ENCODE assay signal across 20 mouse cellular contexts in genomic region chr7:113591084-113591483, GRCm38 (mm10).
A peak's percentile ranks its signal among the peaks of the same experiment; 100 is the strongest.
DNase-seq lines count a peak whose midpoint lies in the region; ATAC-seq and TF ChIP-seq lines count a peak whose summit lies in the region.
"Had no signal": no experiment of that assay in that cellular context is flagged by ENCODE, and none has a peak within 500 bp of the region (broad histone marks: within the 10 kb centered on the region; RNA-seq: fewer than 3 reads in every experiment).

No protein-coding gene starts in this region.

- no peaks in the 10 kb centered on the region for H3K9me3 ChIP-seq in intestine, postnatal 0 days (ENCODE audit: control insufficient read depth)
- no peaks in the 10 kb centered on the region for H3K9me3 ChIP-seq in hindbrain, postnatal 0 days (ENCODE audit: low read length)
- H3K9me3 ChIP-seq: neural tube, embryonic 12.5 days had no signal

- peak; percentile 75 for ATAC-seq in Patski
- peak; percentile 47 for ATAC-seq in intestine, postnatal 0 days
- ATAC-seq in hindbrain, postnatal 0 days, result no peak
- ATAC-seq: CD4-positive, CD25-positive, alpha-beta regulatory T cell, adult 4 months; midbrain, embryonic 16.5 days had no signal

- H3K36me3 ChIP-seq in intestine, postnatal 0 days (ENCODE audit: control insufficient read depth, insufficient read depth), result no peaks in the 10 kb centered on the region
- no peaks in the 10 kb centered on the region for H3K36me3 ChIP-seq in hindbrain, postnatal 0 days (ENCODE audit: insufficient read depth, low read length)
- H3K36me3 ChIP-seq: neural tube, embryonic 12.5 days had no signal

- DNase-seq in 3T3-L1 (ENCODE audit: low read depth, low spot score) (peak; percentile 31), Patski (ENCODE audit: low read depth, low spot score) (peak; percentile 91)
- peak; percentile 66 for DNase-seq in kidney, postnatal 14 days
- no peak for DNase-seq in ovary, adult 18-20 months (ENCODE audit: low spot score)
- no peak for DNase-seq in layer of hippocampus, adult 9-11 months
- no peak for DNase-seq in hindbrain, postnatal 0 days (ENCODE audit: low spot score)
- no peak for DNase-seq in ovary, postnatal 10 days (ENCODE audit: low spot score)
- DNase-seq: adrenal gland, postnatal 36 days; cerebellum, adult 11 months; heart, adult 18-20 months; heart, postnatal 14 days; retina, postnatal 1 day; thymus, postnatal 25 days had no signal

- no peak overlapping the region for H3K27ac ChIP-seq in intestine, postnatal 0 days (ENCODE audit: low read depth, low read length)
- no peak overlapping the region for H3K27ac ChIP-seq in hindbrain, postnatal 0 days
- H3K27ac ChIP-seq: layer of hippocampus, adult 2 months; neural tube, embryonic 12.5 days had no signal

- H3K4me1 ChIP-seq in intestine, postnatal 0 days (replicated peaks; ENCODE audit: control insufficient read depth, insufficient read depth, low read length), result peaks cover 6% of the 10 kb centered on the region; the same call in 1 of the 2 replicates
- H3K4me1 ChIP-seq in hindbrain, postnatal 0 days (ENCODE audit: insufficient read depth, low read length), result no peaks in the 10 kb centered on the region
- H3K4me1 ChIP-seq: neural tube, embryonic 12.5 days had no signal

- no peak overlapping the region for H3K4me3 ChIP-seq in intestine, postnatal 0 days (ENCODE audit: low read depth, low read length)
- H3K4me3 ChIP-seq in hindbrain, postnatal 0 days (ENCODE audit: low read length), result no peak overlapping the region
- H3K4me3 ChIP-seq: erythroblast, embryonic 14.5 days; layer of hippocampus, adult 2 months; neural tube, embryonic 12.5 days had no signal

- TF ChIP-seq CTCF in Patski (IDR thresholded peaks at IDR 0.05), result no peak
- no peak for TF ChIP-seq CTCF in intestine, postnatal 0 days (IDR thresholded peaks at IDR 0.05; ENCODE audit: low read depth)
- no peak for TF ChIP-seq CTCF in hindbrain, postnatal 0 days (IDR thresholded peaks at IDR 0.05; ENCODE audit: low read depth)

- in situ Hi-C loops in Patski (cut with MboI; ENCODE audit: low pct_unique_long_range_greater_than_20kb), result loop anchor here (10.0 to 25.0 kb wide), 2 partner anchors 156 to 454 kb away; no protein-coding TSS in a partner anchor

- no peak overlapping the region for H3K9ac ChIP-seq in intestine, postnatal 0 days (ENCODE audit: low read depth, low read length)
- H3K9ac ChIP-seq in hindbrain, postnatal 0 days (replicated peaks; ENCODE audit: low read length), result no peak overlapping the region
- H3K9ac ChIP-seq: neural tube, embryonic 12.5 days had no signal

- CTCF ChIA-PET in Patski (lab: Charles Lee), result interaction anchor here (0.9 to 3.8 kb wide), 6 partner anchors 12 to 411 kb away, joined by 3 to 21 read pairs (median 3); no protein-coding TSS in a partner anchor

- H3K27me3 ChIP-seq in Patski, result no peaks in the 10 kb centered on the region
- H3K27me3 ChIP-seq in intestine, postnatal 0 days (replicated peaks; ENCODE audit: control insufficient read depth, insufficient read depth, low read length), result no peaks in the 10 kb centered on the region
- H3K27me3 ChIP-seq in hindbrain, postnatal 0 days (ENCODE audit: insufficient read depth, low read length), result no peaks in the 10 kb centered on the region; the same call in 1 of the 2 replicates
- H3K27me3 ChIP-seq: neural tube, embryonic 12.5 days had no signal

- WGBS in intestine, postnatal 0 days, result 28% methylated on average over 1 of the region's 1 CpGs
- WGBS in hindbrain, postnatal 0 days, result 57% methylated on average over 1 of the region's 1 CpGs

- H3K4me2 ChIP-seq in intestine, postnatal 0 days (replicated peaks; ENCODE audit: low read depth), result no peak overlapping the region
- H3K4me2 ChIP-seq in hindbrain, postnatal 0 days (ENCODE audit: low read depth, low read length), result no peak overlapping the region
- H3K4me2 ChIP-seq: liver, embryonic 11.5 days; neural tube, embryonic 12.5 days had no signal

- POLR2A ChIA-PET in Patski (lab: Charles Lee), result interaction anchor here (0.5 to 1.2 kb wide), 3 partner anchors 77 to 343 kb away, joined by 3 read pairs; no protein-coding TSS in a partner anchor

Comparison
In these comparisons a context has a peak if more than half of its experiments do, and no peak if none do; other contexts are left out.
1. DNase-seq: peak in 3T3-L1 (single experiment), Patski (single experiment) and kidney, postnatal 14 days (single experiment); none in ovary, adult 18-20 months (single experiment), layer of hippocampus, adult 9-11 months (single experiment), hindbrain, postnatal 0 days (single experiment) and ovary, postnatal 10 days (single experiment).